Mouse (Mus musculus): ENCODE data around the gene Wdfy4. TPM values are rescaled to one million over a fixed set of nuclear protein-coding genes. Genes with fewer than 3 reads are reported as not detected.

Wdfy4 gene
- total RNA-seq, 2 experiments from 2014 or later = 1.2 to 2.7 TPM

DNA sequence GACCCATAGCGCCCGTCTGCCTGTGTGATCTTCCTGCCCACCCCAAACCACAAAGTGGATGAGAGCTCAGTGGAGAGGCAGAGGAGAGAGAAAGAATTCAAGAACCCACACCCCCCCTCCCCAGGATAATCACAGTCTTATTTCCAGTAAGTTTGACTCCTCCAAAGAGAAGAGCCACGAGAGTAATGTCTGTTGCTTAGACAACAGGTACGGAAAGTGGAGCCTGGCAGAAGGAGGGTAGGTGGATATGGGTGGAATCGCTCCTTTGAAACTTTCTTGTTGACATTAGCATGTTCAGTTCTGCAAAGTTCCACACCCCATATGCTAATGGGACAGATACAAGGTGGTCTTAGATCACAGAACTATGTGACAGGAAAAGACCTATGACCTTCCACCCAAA, 88.8 kb downstream of the Wdfy4 start:
- DNase-seq = no peak
- intact Hi-C loops (cut with DNase I) = no loop called here

DNA sequence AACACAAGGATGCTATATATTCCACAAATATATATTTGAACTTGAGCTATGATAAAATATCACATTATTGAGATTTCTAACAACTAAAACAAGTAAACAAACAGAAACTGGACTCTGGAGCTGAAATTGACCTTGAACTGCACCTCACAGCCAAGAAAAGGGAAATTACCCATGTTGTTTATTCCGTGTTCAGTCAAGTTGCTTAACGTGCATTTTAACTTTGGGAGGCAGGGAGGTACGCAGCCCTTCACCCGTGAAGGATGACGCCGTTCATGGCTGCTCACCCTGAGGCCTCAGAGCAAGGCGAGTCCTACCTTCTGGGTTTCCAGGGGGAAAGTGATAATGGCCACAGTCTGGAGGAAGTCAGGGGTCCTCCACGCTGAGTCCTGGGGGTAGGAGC, 102.0 kb downstream of the Wdfy4 start:
- intact Hi-C loops (cut with DNase I) = no loop called here
- no peak for DNase-seq

DNA sequence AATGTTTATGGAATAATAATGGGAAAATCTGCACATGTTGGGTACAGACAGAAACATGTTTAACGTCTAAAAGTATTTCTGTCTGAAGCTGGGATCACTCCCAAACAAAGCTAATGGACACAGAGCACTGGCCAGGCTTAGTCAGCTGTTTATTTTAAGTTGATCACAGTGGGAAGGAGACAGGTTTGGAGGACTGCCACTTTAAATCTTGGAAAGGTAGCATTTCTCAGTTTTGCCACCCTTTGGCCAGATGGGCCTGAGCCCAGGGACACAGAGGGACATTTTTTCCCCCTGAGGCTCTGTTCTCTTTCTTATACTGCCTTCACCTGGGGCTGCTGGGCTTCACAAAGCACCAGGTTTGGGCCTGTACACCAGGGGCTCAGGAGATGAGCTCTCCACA, 103.0 kb downstream of the Wdfy4 start:
- intact Hi-C loops (cut with DNase I) = no loop called here
- DNase-seq = peak; percentile 34

DNA sequence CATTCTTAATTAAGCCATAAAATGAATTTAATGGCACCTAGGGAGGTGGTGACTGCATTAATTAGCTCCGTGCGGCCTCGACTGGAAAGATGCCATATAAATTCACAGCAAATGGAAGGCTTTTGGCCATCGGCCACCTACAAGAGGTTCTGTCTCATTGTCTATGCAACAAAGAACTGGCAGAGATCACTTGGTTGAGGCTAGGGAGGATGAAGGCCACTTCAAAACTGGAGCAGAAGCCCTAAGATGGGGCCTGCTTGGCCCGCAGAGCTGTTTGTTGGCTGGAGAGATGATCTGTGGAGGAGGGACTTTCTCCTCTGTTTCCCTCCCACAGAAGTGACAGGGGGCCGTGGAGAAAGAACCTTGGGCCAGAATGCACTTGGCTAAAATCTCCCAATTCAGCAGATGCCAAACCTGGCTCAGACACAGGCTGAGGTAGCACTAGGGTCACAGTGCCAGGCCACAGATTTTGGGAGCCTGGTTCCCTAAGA, 103.9 kb downstream of the Wdfy4 start:
- intact Hi-C loops (cut with DNase I) = no loop called here
- DNase-seq = peak; percentile 78

- intact Hi-C loops (cut with DNase I) = no loop called here
- DNase-seq = no peak
Observed at GRCm38 (mm10) chr14:33078596-33078995, 106.7 kb downstream of the Wdfy4 start.

- intact Hi-C loops (cut with DNase I) = no loop called here
- DNase-seq = no peak
Observed at GRCm38 (mm10) chr14:33078110-33078509, 107.2 kb downstream of the Wdfy4 start.

GRCm38 (mm10) chr14:33073355-33073754, 112.0 kb downstream of the Wdfy4 start:
- no peak for DNase-seq

GRCm38 (mm10) chr14:33072351-33072750, 113.0 kb downstream of the Wdfy4 start:
- DNase-seq = no peak
- intact Hi-C loops (cut with DNase I) = no loop called here

More at GRCm38 (mm10) chr14:33073355-33073754, 112.0 kb downstream of the Wdfy4 start:
- intact Hi-C loops (cut with DNase I) = no loop called here

- intact Hi-C loops (cut with DNase I) = no loop called here
- DNase-seq = no peak
Observed at GRCm38 (mm10) chr14:33067676-33068075, 117.6 kb downstream of the Wdfy4 start.

DNA sequence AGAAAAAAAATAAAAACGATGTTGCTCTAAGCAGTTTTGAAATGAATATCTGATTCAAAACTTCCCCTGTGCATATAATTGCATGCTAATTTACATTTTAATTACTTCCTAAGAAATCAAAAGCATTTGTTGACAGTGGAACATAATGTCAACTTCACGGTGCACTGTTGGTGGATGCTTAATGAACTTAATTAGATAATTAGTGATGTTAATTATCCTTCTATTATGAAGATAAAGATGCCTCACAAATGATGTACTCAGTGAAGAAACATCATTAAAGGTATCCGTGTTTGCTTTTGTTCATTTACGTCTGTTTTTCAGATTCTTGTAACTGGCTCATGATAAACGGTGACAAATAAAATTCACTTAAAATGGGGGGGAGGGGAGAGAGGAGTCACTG, 122.3 kb downstream of the Wdfy4 start:
- DNase-seq = no peak
- intact Hi-C loops (cut with DNase I) = no loop called here

DNA sequence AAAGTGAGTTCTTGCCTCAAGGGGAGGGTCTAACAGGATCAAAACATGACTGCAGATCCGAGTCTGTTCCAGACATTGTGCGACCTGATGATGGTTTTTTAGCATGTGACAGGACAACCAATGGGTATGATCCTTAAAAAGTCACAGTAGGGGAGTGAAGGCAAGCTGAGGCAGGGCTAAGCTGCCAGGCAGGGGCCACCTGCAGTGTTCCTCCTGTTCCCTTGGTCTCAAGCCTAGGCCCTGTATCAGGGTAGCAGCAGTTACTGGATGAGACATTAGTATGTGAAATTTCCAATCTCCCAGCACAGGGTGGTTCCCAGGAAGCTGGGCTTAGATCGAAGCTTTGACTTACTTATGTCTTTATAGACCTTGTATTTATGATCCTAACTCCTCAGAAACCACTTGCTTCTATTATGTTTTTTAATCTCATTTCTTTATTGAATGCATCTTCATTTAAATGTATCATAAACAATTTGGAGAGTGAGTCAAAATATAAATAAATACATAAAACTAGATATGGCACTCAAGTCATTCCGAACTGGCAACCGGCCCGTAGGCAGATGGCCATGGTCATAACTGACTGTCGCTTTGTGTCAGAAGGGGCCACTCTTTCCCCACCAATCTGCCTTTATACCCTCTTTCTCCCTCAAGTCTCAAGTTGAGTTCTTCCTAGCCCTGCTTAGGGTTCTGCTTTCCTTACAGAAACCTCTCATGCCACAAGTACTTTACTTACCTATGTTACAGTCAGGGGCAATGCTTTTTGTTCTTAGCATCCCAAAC, 126.2 kb downstream of the Wdfy4 start:
- intact Hi-C loops (cut with DNase I) = no loop called here
- peak; percentile 56 for DNase-seq

DNA sequence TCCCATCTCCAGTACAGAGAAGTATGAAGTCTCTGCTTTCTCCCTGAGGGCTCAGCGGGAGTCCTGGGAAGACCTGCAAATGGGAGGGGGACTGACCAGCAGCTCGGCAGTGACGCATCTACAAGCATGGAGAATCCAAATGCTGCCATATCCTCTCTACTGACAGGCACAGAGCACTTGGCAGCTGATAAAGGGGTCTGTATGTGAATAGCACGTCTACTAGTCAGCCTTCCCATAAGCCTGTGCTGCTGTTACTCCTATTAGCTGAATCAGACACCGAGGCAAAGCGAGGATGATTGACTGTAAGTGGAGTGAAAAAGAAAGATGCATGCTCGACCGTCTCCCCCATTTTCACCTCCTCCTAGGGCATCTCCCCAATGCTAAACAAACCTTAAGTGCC, 131.9 kb downstream of the Wdfy4 start:
- no peak for DNase-seq
- intact Hi-C loops (cut with DNase I) = no loop called here

DNA sequence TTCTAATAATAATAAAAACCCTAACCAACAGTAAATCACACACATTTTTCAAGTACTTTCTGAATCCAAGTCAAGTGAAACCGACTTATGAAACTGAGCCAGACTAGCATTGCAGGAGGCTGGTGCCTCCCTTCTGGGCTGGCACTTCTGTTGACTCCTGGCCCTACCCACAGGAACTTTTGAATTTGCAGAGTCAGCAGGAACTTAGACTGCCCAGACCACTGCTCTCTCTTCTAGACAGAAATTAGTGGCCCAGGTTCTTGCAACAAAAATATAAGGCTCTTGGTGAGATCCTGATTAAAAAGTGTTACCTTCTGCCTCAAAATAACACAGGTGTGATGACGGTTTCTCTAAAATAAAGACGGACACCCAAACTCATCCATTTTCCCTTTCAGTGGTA, 140.1 kb downstream of the Wdfy4 start:
- no peak for DNase-seq
- intact Hi-C loops (cut with DNase I) = no loop called here

- intact Hi-C loops (cut with DNase I) = no loop called here
- no peak for DNase-seq
Observed at GRCm38 (mm10) chr14:33036811-33037210, 148.5 kb downstream of the Wdfy4 start.

- DNase-seq = no peak
- intact Hi-C loops (cut with DNase I) = no loop called here
Observed at GRCm38 (mm10) chr14:33035386-33035785, 149.9 kb downstream of the Wdfy4 start.

DNA sequence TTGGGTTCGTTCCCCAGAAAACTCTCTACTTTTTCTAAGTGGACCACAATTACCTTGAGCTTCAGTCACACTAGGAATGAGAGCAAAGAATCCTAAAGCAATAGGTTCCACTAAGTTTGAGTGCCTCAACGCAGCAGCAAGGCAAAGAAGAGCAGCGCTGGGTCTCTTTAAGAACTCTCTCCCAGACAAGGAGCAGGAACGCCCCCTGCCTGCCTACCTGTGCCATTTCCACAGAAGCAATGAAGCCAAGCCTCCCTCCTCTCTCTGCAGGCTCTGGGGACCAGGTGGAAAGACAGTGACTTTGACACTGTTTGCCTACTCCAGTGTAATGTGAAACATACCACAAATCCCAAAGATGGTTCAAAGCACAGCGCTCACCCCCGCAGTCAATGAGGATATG, 151.9 kb downstream of the Wdfy4 start:
- intact Hi-C loops (cut with DNase I) = no loop called here
- DNase-seq = peak; percentile 57

DNA sequence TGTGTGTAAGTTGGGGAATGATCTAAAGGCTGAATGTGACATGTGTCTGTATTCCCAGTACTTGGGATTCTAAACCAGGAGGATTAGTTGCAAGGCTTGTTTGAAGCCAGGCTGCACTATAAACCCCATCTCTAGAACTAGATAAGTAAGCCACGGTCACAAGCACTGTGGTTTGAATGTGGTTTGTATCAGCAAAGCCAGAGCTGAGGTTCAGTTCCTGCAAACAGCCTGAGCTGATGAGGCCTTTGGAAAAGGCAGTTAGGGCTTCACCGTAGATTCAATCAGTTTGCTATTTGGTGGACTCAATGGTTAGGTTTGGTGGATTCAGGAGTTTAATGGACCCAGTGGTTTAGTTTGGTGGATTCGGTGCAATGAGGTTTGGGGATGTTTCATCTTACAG, 154.5 kb downstream of the Wdfy4 start:
- no peak for DNase-seq
- intact Hi-C loops (cut with DNase I) = no loop called here

DNA sequence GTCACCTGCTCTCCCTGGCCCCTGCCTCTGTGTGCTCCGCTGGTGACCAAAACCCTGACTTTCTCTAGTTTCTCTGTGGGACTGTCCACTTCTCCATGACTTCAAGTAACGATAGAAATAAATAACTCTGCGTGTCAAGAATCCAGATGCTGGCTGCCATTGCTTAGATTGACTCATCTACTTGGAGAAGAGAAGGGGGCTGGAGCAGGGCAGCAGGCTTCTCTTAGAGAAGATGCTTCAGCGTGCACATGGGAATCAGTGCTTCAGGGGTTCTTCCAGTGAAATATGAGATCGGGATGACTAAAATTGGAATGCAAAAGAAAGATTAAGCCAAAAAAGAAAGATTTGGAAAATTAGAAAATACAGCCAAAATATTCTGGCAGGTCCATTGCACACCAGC, 165.7 kb downstream of the Wdfy4 start:
- intact Hi-C loops (cut with DNase I) = no loop called here
- no peak for DNase-seq

DNA sequence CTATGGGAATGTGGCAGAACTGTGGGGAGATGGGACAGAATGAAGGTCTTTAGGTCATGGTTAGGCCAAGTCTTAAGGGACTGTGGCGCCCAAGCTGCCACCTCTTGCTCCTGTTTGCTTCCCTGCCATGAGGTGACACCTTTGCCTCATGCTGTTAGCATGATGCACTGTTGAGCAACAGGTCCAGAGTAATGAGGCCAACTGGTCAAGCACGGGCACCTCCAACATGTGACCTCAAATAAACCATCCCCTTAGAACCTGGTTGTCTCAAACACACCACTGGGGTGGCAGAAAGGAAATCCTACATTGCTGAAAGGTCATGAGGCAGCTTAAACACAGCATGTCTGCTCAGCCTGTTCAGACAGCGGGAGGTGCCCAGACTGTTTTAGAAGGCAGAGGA, 166.3 kb downstream of the Wdfy4 start:
- intact Hi-C loops (cut with DNase I) = no loop called here
- no peak for DNase-seq

- no peak for DNase-seq
- intact Hi-C loops (cut with DNase I) = no loop called here
Observed at GRCm38 (mm10) chr14:33007638-33008037, 177.7 kb downstream of the Wdfy4 start.

GRCm38 (mm10) chr14:33005114-33005513, 180.2 kb downstream of the Wdfy4 start:
- intact Hi-C loops (cut with DNase I) = no loop called here
- DNase-seq = no peak

DNA sequence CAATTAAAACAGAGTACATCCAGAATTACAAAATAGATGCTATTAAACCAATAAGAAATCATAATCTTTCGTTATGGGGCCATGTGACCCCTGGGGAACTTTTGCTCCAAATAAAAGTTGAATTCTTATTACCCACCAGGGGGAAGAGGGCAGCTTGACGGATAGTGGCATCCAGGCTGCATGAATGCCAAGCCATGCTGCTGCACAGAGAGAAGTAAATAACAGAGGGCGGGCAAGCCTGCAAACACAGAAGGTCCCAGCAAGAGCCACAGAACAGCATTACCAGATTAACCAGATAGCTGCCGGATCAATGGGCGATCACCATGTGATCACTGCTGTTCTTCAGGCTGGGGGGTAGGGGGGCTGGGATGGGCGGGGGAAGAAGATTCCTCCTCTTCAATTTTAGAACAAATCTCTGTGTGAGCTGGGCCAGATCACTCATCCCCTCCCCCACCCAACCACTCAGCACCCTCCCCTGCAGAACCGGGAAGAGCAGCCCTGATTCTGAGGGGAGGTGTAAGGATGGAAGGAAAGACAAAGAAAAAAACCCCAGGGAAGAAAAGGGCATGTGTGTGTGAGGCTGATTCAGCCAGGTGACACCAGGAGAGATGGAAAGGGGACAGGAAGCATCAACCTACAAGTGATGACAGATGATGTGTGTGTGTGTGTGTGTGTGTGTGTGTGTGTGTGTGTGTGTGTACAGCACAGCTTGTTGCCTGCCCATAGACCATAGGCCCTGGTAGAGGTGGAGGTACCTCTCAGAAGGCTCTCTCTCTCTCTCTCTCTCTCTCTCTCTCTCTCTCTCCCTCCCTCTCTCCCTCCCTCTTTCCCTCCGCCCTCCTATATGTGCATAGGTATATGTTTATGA, 185.0 kb downstream of the Wdfy4 start:
- intact Hi-C loops (cut with DNase I) = no loop called here

More for the DNA sequence above, 185.0 kb downstream of the Wdfy4 start:
- DNase-seq = peak; percentile 43
